Mouse (Mus musculus) stomach, embryonic 16.5 days (tissue): ENCODE measurements around the gene Cers1. TPM values are rescaled to one million over a fixed set of nuclear protein-coding genes. Genes with fewer than 3 reads are reported as not detected.

ENCODE experiments used
- ATAC-seq: fragments of 200-750 bp; cut with Nextera tagmentation; 2 replicates; pipeline ENCODE4 v1.8.0; 2017; ENCODE audit warnings: moderate number of reproducible peaks, moderate TSS enrichment; ENCODE audit not compliant: insufficient read depth, low FRiP score
- H3K27ac ChIP-seq: fragments of 300-500 bp; sonication (generic); 2 replicates; pipeline ENCODE4 v1.5.1; 2014; ENCODE audit warnings: low read length
- H3K27me3 ChIP-seq: fragments of 300-500 bp; sonication (generic); 2 replicates; pipeline ENCODE4 v1.6.1; 2014; ENCODE audit warnings: low read length, control low read depth, mixed read lengths; ENCODE audit not compliant: control insufficient read depth, insufficient read depth
- H3K36me3 ChIP-seq: fragments of 300-500 bp; sonication (generic); 2 replicates; pipeline ENCODE4 v1.6.1; 2014; ENCODE audit warnings: low read length; ENCODE audit not compliant: control insufficient read depth, insufficient read depth
- H3K4me1 ChIP-seq: fragments of 300-500 bp; sonication (generic); 2 replicates; pipeline ENCODE4 v1.6.1; 2014; ENCODE audit warnings: low read length, control low read depth, mixed read lengths; ENCODE audit not compliant: control insufficient read depth, insufficient read depth
- H3K4me2 ChIP-seq: fragments of 300-500 bp; sonication (generic); 2 replicates; pipeline ENCODE4 v1.6.1; 2014; ENCODE audit warnings: low read depth, low read length, mixed read lengths
- H3K4me3 ChIP-seq: fragments of 300-500 bp; sonication (generic); replicated peaks from 2 replicates; pipeline ENCODE4 v1.5.1; 2014; ENCODE audit warnings: mild to moderate bottlenecking, low read length
- H3K9ac ChIP-seq: fragments of 300-500 bp; sonication (generic); 2 replicates; pipeline ENCODE4 v1.6.1; 2014; ENCODE audit warnings: low read length
- H3K9me3 ChIP-seq: fragments of 300-500 bp; sonication (generic); replicated peaks from 2 replicates; pipeline ENCODE4 v1.6.1; 2016; ENCODE audit warnings: low read length, control low read depth; ENCODE audit not compliant: control insufficient read depth
- WGBS: fragments of 180-500 bp; shearing (Covaris S2); extraction: QIAGEN DNeasy Blood & Tissue Kit; methylation state at CpG from one replicate; pipeline ENCODE4 v1.1.7; 2014; 5-methylcytosine and 5-hydroxymethylcytosine counted together
- polyA plus RNA-seq: library from polyadenylated mRNA; unstranded; fragments of >200 nt; fragmentation: Nextera tagmentation; extraction: Ambion mirVana; gene quantifications from 2 replicates; pipeline ENCODE4 v1.2.1, GENCODE M21; 2015

The Cers1 gene
- 3.8 and 4.1 TPM in 2 replicates for polyA plus RNA-seq

- ATAC-seq, result peak; percentile 72
- WGBS, result 2% methylated on average over 65 of the region's 66 CpGs
- Histone ChIP-seq H3K9me3 (no peaks in the 10 kb centered on the region), H3K36me3 (0 out of 2 replicates have a peak, but pooled peaks cover 9% of the 10 kb centered on the region), H3K27ac (peak within 1 kb of the TSS; percentile 42), H3K4me1 (peaks cover 27% of the 10 kb centered on the region), H3K4me2 (peak within 1 kb of the TSS; percentile 81), H3K27me3 (no peaks in the 10 kb centered on the region), H3K9ac (peak within 1 kb of the TSS; percentile 72), H3K4me3 (peak within 1 kb of the TSS; percentile 62)
Measured at GRCm38 (mm10) chr8:70315624-70316510, at the start of gene Cers1. TSS of gene Cers1 (plus strand) at chr8:70315775.

GRCm38 (mm10) chr8:70267674-70268073 is 47.9 kb upstream of the Cers1 start:
- H3K27me3 ChIP-seq, result no peaks in the 10 kb centered on the region
- no peak for ATAC-seq
- WGBS, result 81% methylated on average over 3 of the region's 3 CpGs

GRCm38 (mm10) chr8:70268311-70268710 is 47.3 kb upstream of the Cers1 start:
- Histone ChIP-seq H3K4me2 (no peak overlapping the region), H3K9ac (no peak overlapping the region), H3K4me3 (no peak overlapping the region), H3K27ac (no peak overlapping the region), H3K4me1 (0 out of 2 replicates have a peak, but pooled peaks cover 6% of the 10 kb centered on the region), H3K9me3 (no peaks in the 10 kb centered on the region), H3K36me3 (0 out of 2 replicates have a peak, but pooled peaks cover 2% of the 10 kb centered on the region), H3K27me3 (no peaks in the 10 kb centered on the region)
- 68% methylated on average over 5 of the region's 5 CpGs for WGBS
- ATAC-seq, result no peak

More at GRCm38 (mm10) chr8:70267674-70268073, 47.9 kb upstream of the Cers1 start:
- no peak overlapping the region for H3K4me3 ChIP-seq
- no peaks in the 10 kb centered on the region for H3K9me3 ChIP-seq
- H3K27ac ChIP-seq, result no peak overlapping the region
- H3K9ac ChIP-seq, result no peak overlapping the region
- H3K36me3 ChIP-seq, result 0 out of 2 replicates have a peak, but pooled peaks cover 3% of the 10 kb centered on the region
- H3K4me1 ChIP-seq, result 0 out of 2 replicates have a peak, but pooled peaks cover 6% of the 10 kb centered on the region
- H3K4me2 ChIP-seq, result no peak overlapping the region

- ATAC-seq, result no peak
- Histone ChIP-seq H3K4me3 (no peak overlapping the region), H3K36me3 (no peaks in the 10 kb centered on the region), H3K27me3 (no peaks in the 10 kb centered on the region), H3K4me1 (0 out of 2 replicates have a peak, but pooled peaks cover 6% of the 10 kb centered on the region), H3K27ac (no peak overlapping the region), H3K9me3 (no peaks in the 10 kb centered on the region), H3K9ac (no peak overlapping the region), H3K4me2 (no peak overlapping the region)
- WGBS, result 49% methylated on average over 11 of the region's 11 CpGs
Measured at GRCm38 (mm10) chr8:70268799-70269565, 46.6 kb upstream of the Cers1 start.

- Histone ChIP-seq H3K27ac (no peak overlapping the region), H3K9ac (no peak overlapping the region), H3K27me3 (no peaks in the 10 kb centered on the region), H3K4me1 (peaks cover 7% of the 10 kb centered on the region; the same call in 1 of the 2 replicates), H3K4me3 (no peak overlapping the region), H3K36me3 (no peaks in the 10 kb centered on the region), H3K9me3 (no peaks in the 10 kb centered on the region), H3K4me2 (no peak overlapping the region)
- peak; percentile 45; the same call in 1 of the 2 replicates for ATAC-seq
- WGBS, result 44% methylated on average over 3 of the region's 3 CpGs
Measured at GRCm38 (mm10) chr8:70272949-70273348, 42.6 kb upstream of the Cers1 start.

GRCm38 (mm10) chr8:70274350-70274749 is 41.2 kb upstream of the Cers1 start:
- Histone ChIP-seq H3K27me3 (no peaks in the 10 kb centered on the region), H3K9ac (no peak overlapping the region), H3K9me3 (no peaks in the 10 kb centered on the region), H3K4me1 (peaks cover 11% of the 10 kb centered on the region; the same call in 1 of the 2 replicates), H3K27ac (no peak overlapping the region), H3K4me3 (no peak overlapping the region), H3K4me2 (no peak overlapping the region), H3K36me3 (no peaks in the 10 kb centered on the region)
- no peak for ATAC-seq

- H3K9me3 ChIP-seq, result no peaks in the 10 kb centered on the region
- no peak overlapping the region for H3K27ac ChIP-seq
- 82% methylated on average over 3 of the region's 3 CpGs for WGBS
- no peak overlapping the region for H3K9ac ChIP-seq
- H3K27me3 ChIP-seq, result no peaks in the 10 kb centered on the region
- no peaks in the 10 kb centered on the region for H3K36me3 ChIP-seq
- no peak overlapping the region for H3K4me2 ChIP-seq
- H3K4me1 ChIP-seq, result peaks cover 11% of the 10 kb centered on the region; the same call in 1 of the 2 replicates
- ATAC-seq, result no peak
- H3K4me3 ChIP-seq, result no peak overlapping the region
Measured at GRCm38 (mm10) chr8:70276476-70276875, 39.1 kb upstream of the Cers1 start.

GRCm38 (mm10) chr8:70278175-70278574 is 37.4 kb upstream of the Cers1 start:
- H3K9ac ChIP-seq, result peak overlapping the region; percentile 43; the same call in 1 of the 2 replicates
- H3K27ac ChIP-seq, result no peak overlapping the region
- WGBS, result 48% methylated on average over 15 of the region's 15 CpGs

More at GRCm38 (mm10) chr8:70278175-70278574, 37.4 kb upstream of the Cers1 start:
- no peak for ATAC-seq
- no peaks in the 10 kb centered on the region for H3K27me3 ChIP-seq
- peaks cover 6% of the 10 kb centered on the region; the same call in 1 of the 2 replicates for H3K4me1 ChIP-seq
- H3K9me3 ChIP-seq, result no peaks in the 10 kb centered on the region
- no peak overlapping the region for H3K4me2 ChIP-seq
- H3K36me3 ChIP-seq, result no peaks in the 10 kb centered on the region
- no peak overlapping the region for H3K4me3 ChIP-seq
